21 mouse cellular contexts compared by ENCODE assay signal in the genomic region with DNA sequence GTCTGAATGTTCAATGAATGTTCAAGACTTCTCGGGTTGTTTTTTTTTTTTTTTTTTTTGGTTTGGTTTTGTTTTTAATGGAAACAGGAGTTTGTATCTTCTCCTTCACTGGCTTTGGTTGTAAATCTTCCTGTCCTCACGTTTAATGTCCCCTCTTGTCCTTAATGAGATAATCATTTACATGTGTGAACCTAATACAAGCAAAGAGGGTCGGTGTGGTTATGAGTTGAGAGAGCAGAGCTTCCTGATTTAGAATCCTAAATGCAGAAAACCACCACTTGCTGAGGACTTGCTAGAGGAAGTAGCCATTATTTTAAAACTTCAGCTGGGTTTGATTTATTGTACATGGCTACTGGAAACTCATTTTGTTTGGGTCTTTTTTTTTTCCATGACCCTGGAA. TPM values are rescaled to one million over a fixed set of nuclear protein-coding genes. Genes with fewer than 3 reads are reported as not detected.
DNase-seq lines count a peak whose midpoint lies in the region; ATAC-seq and TF ChIP-seq lines count a peak whose summit lies in the region.
"Had no signal": no experiment of that assay in that cellular context is flagged by ENCODE, and none has a peak within 500 bp of the region (broad histone marks: within the 10 kb centered on the region; RNA-seq: fewer than 3 reads in every experiment).

No protein-coding gene starts in this region.

- 45% methylated on average over 3 of the region's 3 CpGs for WGBS in lung, postnatal 0 days

- no peak overlapping the region for H3K27ac ChIP-seq in MEL (ENCODE audit: control insufficient read depth, low read depth, low read length)
- H3K27ac ChIP-seq in lung, postnatal 0 days (ENCODE audit: low read length), result no peak overlapping the region
- H3K27ac ChIP-seq: embryonic facial prominence, embryonic 15.5 days; forebrain, embryonic 10.5 days; hindbrain, embryonic 14.5 days had no signal

- 0 out of 4 replicates have a peak overlapping the region, but pooled peaks of 1 of the 2 experiments have one; percentile 7 for H3K4me3 ChIP-seq in MEL (ENCODE audit: control insufficient read depth in 1 of 2, insufficient read depth in 1 of 2, low read depth in 2 of 2, low read length in 2 of 2)
- H3K4me3 ChIP-seq in megakaryocyte, embryonic 14.5 days (replicated peaks), result peak overlapping the region; percentile 50
- H3K4me3 ChIP-seq in lung, postnatal 0 days (ENCODE audit: low read depth, low read length), result no peak overlapping the region
- H3K4me3 ChIP-seq: embryonic facial prominence, embryonic 15.5 days; erythroblast, embryonic 14.5 days; forebrain, embryonic 10.5 days had no signal

- no peak for ATAC-seq in lung, postnatal 0 days
- ATAC-seq: forebrain, embryonic 14.5 days; intestine, embryonic 16.5 days had no signal

- no peaks in the 10 kb centered on the region for H3K9me3 ChIP-seq in MEL (replicated peaks; ENCODE audit: insufficient read depth, low read length)
- no peaks in the 10 kb centered on the region for H3K9me3 ChIP-seq in megakaryocyte, embryonic 14.5 days
- no peaks in the 10 kb centered on the region for H3K9me3 ChIP-seq in lung, postnatal 0 days (ENCODE audit: low read length)
- H3K9me3 ChIP-seq: embryonic facial prominence, embryonic 15.5 days; forebrain, embryonic 10.5 days had no signal

- H3K36me3 ChIP-seq in MEL (ENCODE audit: control insufficient read depth in 1 of 2, insufficient read depth in 2 of 2, low read length in 2 of 2), result peaks cover 0 to 3% of the 10 kb centered on the region in 2 experiments; a peak in 2 of 4 replicates
- H3K36me3 ChIP-seq in megakaryocyte, embryonic 14.5 days (replicated peaks; ENCODE audit: low read length), result no peaks in the 10 kb centered on the region
- H3K36me3 ChIP-seq in lung, postnatal 0 days (ENCODE audit: insufficient read depth, low read length), result no peaks in the 10 kb centered on the region
- H3K36me3 ChIP-seq: embryonic facial prominence, embryonic 15.5 days; forebrain, embryonic 10.5 days; G1E had no signal

- TF ChIP-seq RAD21 in MEL (IDR thresholded peaks at IDR 0.05; ENCODE audit: low read depth, low read length), result no peak

- TF ChIP-seq EP300 in MEL (IDR thresholded peaks at IDR 0.05; ENCODE audit: low read depth in 1 of 2, low read length in 2 of 2), result no peak
- TF ChIP-seq EP300 in lung, postnatal 0 days (IDR thresholded peaks at IDR 0.05), result no peak

- DNase-seq in A20 (ENCODE audit: low read depth, low spot score) (peak; percentile 73), MEL (ENCODE audit: low read depth, low spot score) (no peak)
- DNase-seq in forelimb bud, embryonic 11.5 days (ENCODE audit: low read depth, low spot score), result peak; percentile 64
- DNase-seq in cerebellum, adult 9-11 months, result no peak
- no peak for DNase-seq in lung, postnatal 0 days (ENCODE audit: low spot score)
- DNase-seq: adrenal gland, postnatal 14 days; cerebellum, adult 11-12 months; cerebellum, adult 9-10 months; cerebellum, postnatal 36 days; gastrocnemius, postnatal 36 days; heart, adult 11 months; heart, postnatal 10 days; heart, postnatal 4 days had no signal

- no peaks in the 10 kb centered on the region; the same call in 1 of the 2 replicates for H3K79me2 ChIP-seq in MEL (ENCODE audit: control insufficient read depth, insufficient read depth, low read length, poor library complexity)

- peaks cover 0 to 1% of the 10 kb centered on the region in 2 experiments; a peak in 1 of 4 replicates for H3K27me3 ChIP-seq in MEL (ENCODE audit: control insufficient read depth in 1 of 2, insufficient read depth in 2 of 2, low read length in 2 of 2)
- H3K27me3 ChIP-seq in megakaryocyte, embryonic 14.5 days (replicated peaks), result peaks cover 20% of the 10 kb centered on the region
- H3K27me3 ChIP-seq in lung, postnatal 0 days (replicated peaks; ENCODE audit: insufficient read depth, low read length), result no peaks in the 10 kb centered on the region
- H3K27me3 ChIP-seq: embryonic facial prominence, embryonic 15.5 days had no signal

- no peak for TF ChIP-seq CTCF in MEL (IDR thresholded peaks at IDR 0.05 in 2 of 3, conservative IDR thresholded peaks at IDR 0.05 in 1 of 3; ENCODE audit: control insufficient read depth in 1 of 3, insufficient read depth in 1 of 3, low read depth in 2 of 3, low read length in 3 of 3, poor library complexity in 1 of 3, severe bottlenecking in 1 of 3)
- no peak for TF ChIP-seq CTCF in lung, postnatal 0 days (IDR thresholded peaks at IDR 0.05)

- H3K4me2 ChIP-seq in lung, postnatal 0 days (replicated peaks; ENCODE audit: low read depth, low read length), result no peak overlapping the region
- H3K4me2 ChIP-seq: embryonic facial prominence, embryonic 15.5 days; hindbrain, embryonic 14.5 days had no signal

- H3K9ac ChIP-seq in MEL (ENCODE audit: control insufficient read depth, low read depth, low read length, poor library complexity, severe bottlenecking), result no peak overlapping the region
- H3K9ac ChIP-seq in lung, postnatal 0 days (replicated peaks; ENCODE audit: low read depth), result no peak overlapping the region
- H3K9ac ChIP-seq: embryonic facial prominence, embryonic 15.5 days; hindbrain, embryonic 14.5 days had no signal

- H3K4me1 ChIP-seq in MEL (ENCODE audit: control insufficient read depth in 1 of 2, insufficient read depth in 2 of 2, low read length in 2 of 2), result no peaks in the 10 kb centered on the region; a peak in 2 of 4 replicates
- H3K4me1 ChIP-seq in megakaryocyte, embryonic 14.5 days, result peaks cover 21% of the 10 kb centered on the region
- peaks cover 8% of the 10 kb centered on the region; the same call in 1 of the 2 replicates for H3K4me1 ChIP-seq in lung, postnatal 0 days (ENCODE audit: insufficient read depth, low read depth, low read length)

- TF ChIP-seq POLR2A in MEL (IDR thresholded peaks at IDR 0.05; ENCODE audit: control insufficient read depth in 1 of 2, insufficient read depth in 1 of 2, low read depth in 1 of 2, low read length in 2 of 2, poor library complexity in 1 of 2), result no peak

TF ChIP-seq in MEL, 35 proteins besides CTCF, POLR2A, EP300 and RAD21:
- no peak for TF ChIP-seq MAFK (IDR thresholded peaks at IDR 0.05; ENCODE audit: borderline replicate concordance, low read depth, low read length)
- TF ChIP-seq ZNF384 (IDR thresholded peaks at IDR 0.05; ENCODE audit: low read depth, low read length), result 0 out of 2 replicates have a peak, but pooled peaks have one; percentile 10

RNA-seq across cellular contexts. Expression of a gene that starts 2.1 kb away (rescaled TPM):
- 4.8 TPM in 2 replicates for total RNA-seq in MEL (2012; rRNA removed)
- 1 to 10 TPM in 1 of 2 experiments, not detected in 1; 5.7 TPM for polyA plus RNA-seq in MEL (2012; ENCODE audit: insufficient read depth in 1 of 2, insufficient read length in 2 of 2, low read depth in 1 of 2, low replicate concordance in 2 of 2, missing spikeins in 1 of 2)
- 0.23 TPM in 1 of 2 replicates, not detected in the other for polyA plus RNA-seq in megakaryocyte, embryonic 14.5 days (2012; ENCODE audit: insufficient read depth, low replicate concordance)
- polyA plus RNA-seq in lung, postnatal 0 days (2015; fragmentation: Nextera tagmentation; extraction: Ambion mirVana), result 24.1 and 27.6 TPM in 2 replicates
- polyA plus RNA-seq: G1E had no signal

RNA-seq across cellular contexts. Expression of a gene that starts 29.0 kb away (rescaled TPM):
- total RNA-seq in MEL (2012; rRNA removed), result not detected in 2 replicates
- polyA plus RNA-seq in MEL (2012; ENCODE audit: insufficient read depth in 1 of 2, insufficient read length in 2 of 2, low read depth in 1 of 2, low replicate concordance in 2 of 2, missing spikeins in 1 of 2), result not detected
- not detected in 2 replicates for polyA plus RNA-seq in megakaryocyte, embryonic 14.5 days (2012; ENCODE audit: insufficient read depth, low replicate concordance)
- polyA plus RNA-seq in lung, postnatal 0 days (2015; fragmentation: Nextera tagmentation; extraction: Ambion mirVana), result 26.1 and 27.1 TPM in 2 replicates
- polyA plus RNA-seq: erythroblast, embryonic 14.5 days; G1E had no signal

Comparison
In these comparisons a context has a peak if more than half of its experiments do, and no peak if none do; other contexts are left out.
1. DNase-seq: peak in A20 (single experiment) and forelimb bud, embryonic 11.5 days (single experiment); none in MEL (single experiment), cerebellum, adult 9-11 months (single experiment) and lung, postnatal 0 days (single experiment).
2. RNA of a gene that starts 29.0 kb away (polyA plus RNA-seq): 26.1 to 27.1 TPM in lung, postnatal 0 days; not detected in MEL and not detected in megakaryocyte, embryonic 14.5 days; every median in the first group is over 10 times any median in the second.